Mouse (Mus musculus) adrenal gland, postnatal 14 days (tissue): Measurements from ENCODE around the gene Ralgapa2. TPM values are rescaled to one million over a fixed set of nuclear protein-coding genes. Genes with fewer than 3 reads are reported as not detected.

Source experiments
- DNase-seq: peaks from one replicate; pipeline ENCODE4 v3.0.0; 2021; ENCODE audit warnings: mixed read lengths
- total RNA-seq: library from RNA; stranded (reverse); gene quantifications from 2 replicates; pipeline ENCODE4 v1.2.3, GENCODE M21; 2021

The Ralgapa2 gene
- total RNA-seq, 1 experiment from 2014 or later: 35.3 TPM

- peak; percentile 8 for DNase-seq
These were observed 291.5 kb downstream of the Ralgapa2 start for GRCm38 (mm10) chr2:146220591-146221075.

- no peak for DNase-seq
These were observed 292.4 kb downstream of the Ralgapa2 start for GRCm38 (mm10) chr2:146219791-146220190.

DNA sequence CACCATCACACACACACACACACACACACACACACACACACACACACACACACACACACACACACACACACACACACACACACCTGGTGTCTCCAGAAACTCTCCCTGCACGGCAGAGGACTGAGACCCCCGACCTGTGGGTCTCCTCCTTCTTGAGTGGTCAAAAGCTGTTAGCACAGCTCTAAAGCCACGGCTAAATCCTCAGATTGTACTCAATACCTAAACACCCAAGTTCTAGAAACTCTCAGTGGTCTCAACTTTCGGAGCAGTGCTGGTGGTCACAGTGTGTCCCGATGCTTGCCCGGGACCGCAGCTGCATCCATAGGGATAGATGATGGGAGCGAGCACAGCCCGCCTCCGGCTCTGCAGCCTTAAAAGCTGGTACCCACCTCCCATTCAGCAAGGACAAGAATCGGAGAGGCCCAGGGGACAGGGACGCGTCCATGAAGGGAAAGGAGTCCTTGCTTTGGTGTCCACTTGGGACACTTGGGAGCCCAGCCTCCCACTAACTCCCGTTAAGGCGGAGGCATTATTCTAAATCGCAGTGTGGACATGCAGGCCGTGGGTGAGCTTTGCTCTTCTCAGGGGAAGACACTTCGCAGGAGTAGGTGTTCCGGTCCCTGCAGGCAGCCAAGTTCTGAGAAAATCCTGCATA is 293.1 kb downstream of the Ralgapa2 start:
- DNase-seq: no peak

- DNase-seq: no peak
These were observed 293.9 kb downstream of the Ralgapa2 start for GRCm38 (mm10) chr2:146218161-146218691.

- DNase-seq: no peak
These were observed 294.7 kb downstream of the Ralgapa2 start for GRCm38 (mm10) chr2:146217227-146217980.

GRCm38 (mm10) chr2:146216111-146217064 is 295.8 kb downstream of the Ralgapa2 start:
- DNase-seq: no peak

DNA sequence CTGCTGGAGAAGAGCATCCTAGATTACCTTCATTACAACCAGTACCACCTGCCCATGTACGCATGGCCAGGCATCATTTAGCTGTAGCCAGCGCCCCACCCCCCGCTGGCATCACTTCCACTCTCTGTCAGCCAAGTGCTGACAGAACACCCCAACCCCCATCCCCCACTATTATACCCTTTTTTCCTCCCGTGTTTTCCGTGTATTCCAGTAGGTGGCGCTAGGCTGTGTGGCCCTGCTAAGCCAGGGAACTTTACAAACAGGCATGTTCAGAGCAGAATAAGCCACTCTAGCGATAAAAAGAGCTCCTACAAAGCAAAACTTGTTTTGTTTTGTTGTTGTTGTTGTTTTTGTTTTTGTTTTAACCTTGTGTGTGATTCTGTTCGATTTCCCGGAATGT is 297.4 kb downstream of the Ralgapa2 start:
- peak; percentile 58 for DNase-seq

DNA sequence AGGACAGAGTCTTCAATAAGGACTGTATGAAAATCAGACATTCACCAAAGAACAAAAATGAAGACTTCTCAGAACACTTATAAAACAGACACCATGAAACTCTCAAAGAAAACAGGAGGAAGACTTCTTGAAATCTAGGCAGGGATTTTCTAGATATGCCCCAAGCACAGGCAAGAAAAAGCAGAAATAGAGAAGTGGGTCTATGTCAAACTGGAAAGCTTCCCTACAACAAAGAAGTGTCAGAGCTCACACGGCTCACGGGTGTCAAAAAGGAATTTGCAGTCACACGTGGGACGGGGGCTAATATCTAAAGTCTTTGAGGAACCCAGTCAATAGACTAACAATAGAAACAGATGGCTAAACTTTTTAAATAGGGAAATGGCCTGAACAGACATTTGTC is 301.2 kb downstream of the Ralgapa2 start:
- no peak for DNase-seq

- DNase-seq: no peak
These were observed 314.2 kb downstream of the Ralgapa2 start for GRCm38 (mm10) chr2:146197947-146198346.

DNA sequence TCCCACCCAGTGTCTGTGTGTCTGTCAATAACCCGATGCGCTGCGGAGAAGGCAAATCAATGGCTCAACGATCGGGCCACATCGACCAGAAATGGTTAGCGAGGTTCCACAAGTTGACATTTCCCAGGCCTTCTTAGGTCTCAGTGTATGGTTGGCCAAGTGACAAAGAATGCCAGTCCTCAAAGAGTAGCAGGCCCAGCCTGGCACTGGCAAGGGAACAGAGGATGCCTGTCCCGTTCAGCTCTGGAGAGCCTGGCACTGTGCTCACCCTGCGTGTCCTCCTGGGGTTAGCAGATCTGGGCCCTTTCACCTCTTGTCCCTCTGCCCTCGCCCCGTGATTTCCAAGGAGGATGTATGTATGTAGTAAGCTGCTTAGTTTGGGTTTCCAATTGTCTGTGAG is 316.0 kb downstream of the Ralgapa2 start:
- no peak for DNase-seq
